Mouse (Mus musculus) brain, embryonic 18.5 days (tissue): ENCODE measurements around the gene Slc17a2.
A peak's percentile ranks its signal among the peaks of the same experiment; 100 is the strongest.

Experiments used
- DNase-seq: peaks from one replicate; pipeline ENCODE4 v3.0.0-alpha.2; 2012; ENCODE audit warnings: low read depth, low spot score

The Slc17a2 gene

DNA sequence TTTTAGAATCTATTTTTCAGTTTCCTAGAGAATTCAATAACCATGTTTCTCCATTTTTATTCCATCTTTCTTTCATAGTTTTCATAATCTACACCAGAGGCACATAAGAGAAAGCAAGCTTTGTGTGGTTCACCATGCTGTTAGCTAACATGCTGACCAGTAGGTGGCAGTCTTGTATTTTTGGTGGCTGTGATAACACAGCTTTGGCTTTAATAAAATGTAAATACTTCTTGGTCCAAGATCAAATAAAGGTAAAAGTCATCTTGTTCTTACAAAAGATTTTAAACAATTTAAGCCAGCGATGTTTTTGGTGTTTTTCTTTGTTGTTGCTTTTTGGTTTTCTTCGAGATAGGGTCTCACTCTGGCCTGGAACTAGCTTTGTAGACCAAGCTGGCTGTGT lies 14.3 kb upstream of the Slc17a2 start:
- DNase-seq = peak; percentile 54

- DNase-seq = no peak
Measured at GRCm38 (mm10) chr13:23799405-23799804, 7.4 kb upstream of the Slc17a2 start.

- no peak for DNase-seq
Measured at GRCm38 (mm10) chr13:23804532-23804931, 2.3 kb upstream of the Slc17a2 start.

DNA sequence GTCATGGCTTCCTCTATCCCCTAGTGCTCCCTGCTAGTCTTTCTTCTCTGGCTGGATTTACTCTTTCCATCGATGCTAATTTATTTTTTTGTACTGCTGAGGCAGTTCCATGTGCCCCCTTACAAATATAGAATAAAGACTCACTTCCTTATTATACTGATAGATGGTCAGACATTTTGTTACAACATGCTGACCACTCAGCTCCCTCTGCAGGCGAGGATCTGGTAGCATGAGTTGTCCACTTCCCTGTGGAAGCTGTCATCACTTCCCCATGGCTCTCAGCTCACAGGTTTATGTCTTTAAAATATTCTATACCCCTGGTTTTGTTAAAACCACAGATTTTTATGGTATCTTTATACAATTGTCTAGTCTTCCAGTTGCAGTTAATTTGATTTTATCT lies 9.4 kb downstream of the Slc17a2 start:
- DNase-seq = no peak

DNA sequence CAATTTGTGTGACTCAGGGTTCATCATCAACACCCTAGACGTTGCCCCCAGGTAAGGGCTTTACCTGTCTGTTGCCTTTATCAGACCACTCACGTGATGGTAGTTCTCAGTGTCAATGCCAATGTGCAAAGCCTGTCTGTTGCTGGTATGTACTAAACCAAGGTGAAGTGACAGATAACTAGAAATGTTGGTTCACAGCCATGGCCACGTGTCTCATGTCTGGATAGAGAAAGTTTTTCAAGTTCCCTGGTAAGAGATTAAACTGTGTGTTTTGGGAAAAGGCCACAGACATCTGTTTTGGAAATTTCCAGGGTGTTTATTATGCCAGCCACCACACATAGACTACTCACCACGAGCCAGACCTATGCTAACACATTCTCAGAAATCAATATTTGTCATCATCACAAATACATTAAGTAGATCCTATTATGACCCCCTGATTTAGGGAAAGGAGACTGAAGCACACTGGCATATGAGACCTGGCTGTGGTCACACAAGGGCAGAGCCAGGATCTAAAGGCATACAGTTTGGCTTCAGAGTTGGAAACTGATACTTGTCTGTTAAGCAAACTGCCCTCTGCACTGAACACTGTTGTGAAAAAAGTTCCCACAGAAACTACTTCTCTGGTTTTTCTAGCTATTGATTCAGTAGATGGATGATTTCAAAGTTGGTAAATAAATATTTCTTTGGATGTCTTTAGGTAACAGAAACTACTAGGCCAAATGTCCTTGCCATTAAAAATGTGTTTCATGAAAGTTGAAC lies 13.6 kb downstream of the Slc17a2 start:
- DNase-seq = no peak

GRCm38 (mm10) chr13:23822213-23822612 lies 15.4 kb downstream of the Slc17a2 start:
- DNase-seq = no peak

DNA sequence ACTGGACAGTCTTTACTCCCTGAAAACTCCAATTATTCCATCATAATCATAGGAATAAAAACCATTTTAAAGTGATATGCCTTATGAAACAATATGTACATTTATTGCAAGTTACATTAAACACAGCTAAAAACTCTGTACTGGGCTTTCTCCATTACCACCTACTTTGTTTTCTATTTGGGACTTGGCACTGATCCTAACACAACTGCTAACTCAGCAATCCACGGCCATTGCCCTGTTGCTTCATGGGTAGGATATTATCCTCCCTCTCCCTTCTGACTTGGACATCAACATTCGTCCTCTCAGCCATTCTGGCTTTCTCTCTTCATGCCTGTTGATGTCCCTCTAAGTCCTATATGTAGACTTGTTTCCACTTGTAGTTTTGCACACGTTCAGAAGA lies 19.8 kb downstream of the Slc17a2 start:
- no peak for DNase-seq

DNA sequence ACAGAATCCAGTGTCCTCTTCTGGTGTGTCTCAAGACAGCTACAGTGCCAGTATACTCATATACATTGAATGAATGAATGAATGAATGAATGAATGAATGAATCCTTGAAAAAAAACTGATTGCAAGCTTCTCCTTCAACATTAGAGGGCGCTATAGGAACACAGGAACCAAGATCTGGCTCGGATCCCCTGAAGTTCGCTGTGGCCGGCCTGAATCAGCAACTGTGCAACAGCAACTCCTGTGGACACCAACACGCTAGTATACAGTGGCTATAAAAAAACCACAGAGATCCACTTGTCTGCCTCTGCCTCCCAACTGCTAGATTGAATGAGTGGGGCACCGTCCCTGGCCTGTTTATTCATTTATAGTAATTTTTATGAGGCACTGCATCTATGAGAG lies 26.3 kb downstream of the Slc17a2 start:
- DNase-seq = no peak

DNA sequence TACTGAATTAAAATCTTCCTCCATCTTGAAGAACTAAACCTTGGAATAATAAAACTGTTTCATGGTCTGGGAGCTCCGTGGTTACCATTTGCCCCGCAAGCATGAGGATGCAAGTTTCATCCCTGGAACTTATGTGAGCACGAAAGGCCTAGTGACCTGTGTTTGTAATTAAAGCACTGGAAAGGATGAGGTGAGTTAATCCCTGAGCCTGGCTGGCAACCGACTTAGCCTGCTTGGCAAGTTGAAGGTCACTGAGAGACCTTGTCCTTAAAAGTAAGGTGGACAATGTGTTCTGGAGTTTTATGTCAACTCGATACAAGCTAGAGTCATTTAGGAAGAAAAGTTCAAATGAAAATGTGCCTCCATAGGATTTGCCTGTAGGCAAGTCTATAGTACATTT lies 28.0 kb downstream of the Slc17a2 start:
- DNase-seq = no peak

DNA sequence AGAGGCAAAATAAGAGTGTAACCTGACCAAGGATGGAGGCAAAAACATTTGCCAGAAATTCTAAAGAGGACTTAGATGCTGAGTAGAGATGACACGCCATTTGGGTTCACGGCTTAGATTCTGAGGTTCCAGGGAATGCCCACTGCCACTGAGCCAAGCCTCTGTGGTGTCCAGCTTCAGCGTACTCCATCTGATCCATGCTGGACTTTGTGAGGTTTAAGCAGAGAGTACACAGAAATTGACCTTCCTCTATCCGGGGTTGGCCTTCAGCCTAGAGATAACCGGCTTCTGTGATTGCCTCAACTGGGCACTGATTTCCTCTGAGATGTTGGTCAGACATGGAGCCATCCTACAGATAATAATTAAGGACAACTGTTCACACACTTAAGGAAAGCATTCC lies 29.8 kb downstream of the Slc17a2 start:
- no peak for DNase-seq

DNA sequence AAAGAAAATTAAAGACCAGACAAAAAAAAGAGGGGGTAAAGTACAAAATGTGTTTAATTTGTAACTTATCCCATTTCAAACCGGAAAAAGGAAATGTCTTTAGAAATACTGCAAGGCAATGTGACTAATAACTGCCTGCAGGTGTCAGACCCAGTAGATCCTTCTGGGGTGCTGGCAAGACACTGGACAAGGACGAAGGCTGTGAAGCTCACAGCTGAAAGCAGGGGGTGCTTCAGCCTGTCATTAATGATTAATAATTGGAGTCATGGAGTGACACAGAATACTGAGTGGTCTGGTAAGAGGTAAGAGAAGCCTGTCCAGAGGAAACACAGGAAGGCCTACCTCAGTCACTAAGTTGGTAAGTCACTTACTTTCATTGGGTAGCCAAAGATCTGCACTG lies 32.5 kb downstream of the Slc17a2 start, which contains the start of gene Slc17a3:
Gene Slc17a3, plus strand, starts transcription at position 127 of the 400 bp plus-strand sequence.
- no peak for DNase-seq

GRCm38 (mm10) chr13:23845851-23846250 lies 39.1 kb downstream of the Slc17a2 start:
- no peak for DNase-seq

- DNase-seq = no peak
Measured at GRCm38 (mm10) chr13:23849299-23849698, 42.5 kb downstream of the Slc17a2 start.

- no peak for DNase-seq
Measured at GRCm38 (mm10) chr13:23856401-23856800, 49.6 kb downstream of the Slc17a2 start.

GRCm38 (mm10) chr13:23861815-23862214 lies 55.0 kb downstream of the Slc17a2 start:
- no peak for DNase-seq

DNA sequence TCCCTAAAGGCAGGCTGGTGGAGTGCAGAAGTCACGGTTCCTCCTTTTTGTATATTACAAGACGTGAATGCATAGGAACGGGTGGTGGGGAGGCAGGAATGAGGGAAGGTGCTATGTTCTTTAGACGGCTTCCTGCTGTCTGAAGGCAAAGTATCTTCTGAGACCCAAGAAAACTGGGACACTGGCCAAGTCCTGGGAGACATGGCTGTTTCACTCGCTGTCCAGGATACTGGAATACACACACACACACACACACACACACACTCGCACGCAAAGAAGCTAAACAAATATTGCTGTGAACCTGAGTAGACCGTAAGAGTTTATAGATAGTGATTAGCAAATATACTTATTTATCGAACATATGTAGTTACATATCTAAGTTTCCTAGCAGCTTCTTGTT lies 57.9 kb downstream of the Slc17a2 start:
- DNase-seq = no peak

- DNase-seq = no peak
Measured at GRCm38 (mm10) chr13:23866086-23866710, 59.4 kb downstream of the Slc17a2 start.

GRCm38 (mm10) chr13:23867000-23867399 lies 60.2 kb downstream of the Slc17a2 start:
- DNase-seq = no peak

DNA sequence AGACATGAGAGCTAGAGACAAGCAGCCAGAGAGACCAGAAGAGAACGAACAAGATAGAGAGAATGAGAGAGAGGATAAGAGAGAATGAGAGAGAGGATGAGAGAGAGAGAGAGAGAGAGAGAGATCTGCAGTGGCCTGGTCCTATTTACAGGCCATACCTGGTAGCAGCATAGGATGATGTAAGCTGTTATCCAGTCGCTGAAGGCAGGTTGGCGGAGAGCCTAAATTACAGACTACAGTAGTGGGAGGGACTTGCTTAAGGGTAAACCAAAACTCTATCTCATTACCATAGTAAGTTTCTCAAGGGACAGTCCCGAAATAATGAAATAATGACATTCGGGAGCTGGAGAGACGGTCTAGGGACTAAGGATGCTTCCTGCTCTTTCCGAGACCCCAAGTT lies 60.6 kb downstream of the Slc17a2 start, which contains the start of gene Slc17a1:
Gene Slc17a1, plus strand, starts transcription at position 346 of the 400 bp plus-strand sequence.
- DNase-seq = no peak

DNA sequence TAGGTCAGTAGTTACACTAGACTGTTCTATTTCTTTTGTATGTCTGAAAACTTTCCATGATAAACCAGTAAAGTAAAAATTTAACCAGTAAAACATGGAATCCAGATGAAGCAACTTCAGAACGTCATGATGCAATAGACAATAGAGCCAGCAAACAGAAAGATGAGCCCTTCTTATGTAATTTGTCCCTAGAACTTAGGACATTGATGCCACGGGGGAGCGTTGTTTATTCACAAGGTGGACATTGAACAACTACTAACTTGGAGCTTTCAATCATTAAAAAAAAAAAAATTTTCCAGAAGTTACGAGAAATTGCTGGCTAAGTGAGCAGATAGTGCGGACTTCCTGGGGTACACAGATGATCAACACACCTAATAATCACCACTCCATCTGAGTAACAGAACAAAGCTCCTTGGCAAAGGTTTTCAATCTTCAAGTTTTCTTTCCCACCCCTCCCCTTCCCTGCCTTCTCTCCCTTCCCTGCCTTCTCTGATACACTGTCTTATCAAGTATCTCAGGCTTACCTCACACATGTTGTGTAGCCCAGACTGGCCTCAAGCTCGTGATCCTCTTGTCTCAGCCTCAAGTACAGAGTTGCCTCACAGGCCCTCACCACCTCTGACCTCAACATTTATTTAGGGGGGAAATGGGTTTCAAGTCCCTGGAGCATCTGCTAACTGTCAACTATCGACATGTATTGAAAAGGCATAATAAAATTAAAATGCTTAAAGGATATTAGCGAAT lies 62.2 kb downstream of the Slc17a2 start:
- DNase-seq = no peak

DNA sequence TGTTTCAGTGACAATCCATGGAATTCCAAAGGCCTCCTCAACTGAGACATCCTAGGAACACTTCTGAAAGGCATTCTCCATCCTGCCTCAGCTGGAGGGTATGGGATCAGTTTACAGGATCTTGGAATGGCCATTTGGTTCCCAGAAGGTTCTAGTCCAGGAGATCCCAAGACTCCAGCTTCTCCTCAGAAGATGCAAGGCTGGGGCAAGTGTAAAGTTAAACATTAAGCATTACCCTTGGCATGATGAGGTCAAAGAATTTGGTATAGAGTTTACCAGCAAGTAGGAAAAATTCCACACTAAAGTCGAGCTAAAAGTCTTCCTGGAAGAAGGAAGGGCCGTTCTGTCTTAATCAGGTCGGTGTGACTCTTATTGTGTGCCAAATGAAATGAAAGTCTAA lies 63.2 kb downstream of the Slc17a2 start:
- no peak for DNase-seq

DNA sequence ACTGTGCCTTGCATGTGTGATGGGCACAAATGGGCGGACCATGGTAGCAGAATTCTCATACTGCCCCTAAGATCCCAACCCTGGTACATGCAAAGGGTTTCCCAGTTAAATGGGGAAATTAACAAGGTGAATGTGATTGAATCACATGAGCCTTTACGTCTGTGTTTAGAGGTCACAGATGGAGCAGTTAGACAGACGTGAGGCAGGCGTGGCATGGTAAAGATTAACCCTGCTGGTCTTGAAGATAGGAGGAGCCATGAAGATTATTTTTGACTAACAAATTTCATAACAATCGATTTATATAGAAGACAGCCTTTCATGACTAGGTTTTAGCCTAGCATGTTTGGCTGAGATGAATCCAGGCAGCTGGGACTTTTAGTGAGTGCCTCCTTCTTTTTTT lies 66.3 kb downstream of the Slc17a2 start:
- no peak for DNase-seq
